Mouse (Mus musculus) kidney, adult 2 months (tissue): ENCODE results near the gene Tnpo2. TPM values are rescaled to one million over a fixed set of nuclear protein-coding genes. Genes with fewer than 3 reads are reported as not detected.

Experiments
- DNase-seq: peaks from one replicate; pipeline ENCODE4 v3.0.0; 2021
- H3K27ac ChIP-seq: fragments of 200-500 bp; 2 replicates; pipeline ENCODE4 v1.5.1; 2012; ENCODE audit warnings: low read depth, low read length, control low read depth, inconsistent platforms; ENCODE audit not compliant: insufficient read depth
- H3K27me3 ChIP-seq: fragments of 200-500 bp; replicated peaks from 2 replicates; pipeline ENCODE4 v1.6.1; 2012; ENCODE audit warnings: mild to moderate bottlenecking, moderate library complexity, low read length, inconsistent platforms; ENCODE audit not compliant: control insufficient read depth, insufficient read depth
- H3K36me3 ChIP-seq: fragments of 200-500 bp; 2 replicates; pipeline ENCODE4 v1.6.1; 2012; ENCODE audit warnings: mild to moderate bottlenecking, moderate library complexity, low read length, inconsistent platforms; ENCODE audit not compliant: control insufficient read depth, insufficient read depth
- H3K4me1 ChIP-seq: fragments of 200-500 bp; 2 replicates; pipeline ENCODE4 v1.6.1; 2011; ENCODE audit warnings: low read length; ENCODE audit not compliant: control insufficient read depth, insufficient read depth
- H3K4me3 ChIP-seq: fragments of 200-500 bp; 2 replicates; pipeline ENCODE4 v1.5.1; 2011; ENCODE audit warnings: mild to moderate bottlenecking, low read depth, low read length, control low read depth; ENCODE audit not compliant: insufficient read depth
- CTCF ChIP-seq: fragments of 200-500 bp; conservative IDR thresholded peaks from 2 replicates; pipeline ENCODE4 v1.5.1; 2011; ENCODE audit warnings: low read depth, mild to moderate bottlenecking, control low read depth, low read length, moderate library complexity, mixed read lengths; ENCODE audit not compliant: insufficient read depth, insufficient read length
- POLR2A ChIP-seq: fragments of 200-500 bp; IDR thresholded peaks from one replicate; pipeline ENCODE4 v1.6.1; 2011; ENCODE audit warnings: low read depth, low read length, control low read depth
- WGBS: fragments of 180-500 bp; shearing (Covaris S2); methylation state at CpG from one replicate; pipeline ENCODE4 v1.1.7; 2018; 5-methylcytosine and 5-hydroxymethylcytosine counted together
- polyA plus RNA-seq: library from polyadenylated mRNA; depleted of rRNA; stranded (reverse); fragments of >200 nt; gene quantifications from 2 replicates; pipeline ENCODE4 v1.2.3, GENCODE M21; 2012

The Tnpo2 gene
- polyA plus RNA-seq, 1 experiment = 36.1 TPM

DNA sequence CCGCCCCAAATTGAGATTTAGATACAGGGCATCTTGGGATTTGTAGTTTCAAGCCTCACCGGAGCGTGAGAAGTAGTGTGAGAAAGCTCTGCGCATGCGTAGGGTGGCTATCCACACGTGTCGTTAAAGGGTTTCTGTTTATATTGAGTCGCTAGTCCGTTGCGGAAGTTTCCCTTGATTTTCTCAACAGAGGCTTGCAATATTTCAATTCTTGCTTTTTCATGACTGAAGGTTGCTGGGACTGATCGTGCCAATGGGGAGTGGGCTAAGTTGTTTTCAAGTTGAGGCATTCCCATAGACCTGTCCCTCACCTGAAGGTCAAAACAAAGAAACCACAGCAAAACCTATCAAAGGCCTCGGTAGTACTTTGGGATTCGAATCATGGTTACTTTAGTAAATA, 2.0 kb upstream of the Tnpo2 start:
- H3K4me3 ChIP-seq = peak overlapping the region; percentile 50
- no peaks in the 10 kb centered on the region for H3K27me3 ChIP-seq
- 2% methylated on average over 13 of the region's 13 CpGs for WGBS
- no peaks in the 10 kb centered on the region; the same call in 1 of the 2 replicates for H3K36me3 ChIP-seq
- TF ChIP-seq POLR2A (no peak), CTCF (no peak)
- peak; percentile 85 for DNase-seq
- peaks cover 30% of the 10 kb centered on the region for H3K4me1 ChIP-seq
- H3K27ac ChIP-seq = peak overlapping the region; percentile 73

GRCm38 (mm10) chr8:85035165-85035727, 1.5 kb upstream of the Tnpo2 start:
- H3K4me3 ChIP-seq = peak overlapping the region; percentile 80
- H3K27ac ChIP-seq = peak overlapping the region; percentile 73
- no peak for TF ChIP-seq CTCF
- no peak for TF ChIP-seq POLR2A
- H3K36me3 ChIP-seq = no peaks in the 10 kb centered on the region; the same call in 1 of the 2 replicates
- no peak for DNase-seq
- WGBS = 6% methylated on average over 12 of the region's 12 CpGs
- H3K4me1 ChIP-seq = peaks cover 30% of the 10 kb centered on the region
- H3K27me3 ChIP-seq = no peaks in the 10 kb centered on the region

DNA sequence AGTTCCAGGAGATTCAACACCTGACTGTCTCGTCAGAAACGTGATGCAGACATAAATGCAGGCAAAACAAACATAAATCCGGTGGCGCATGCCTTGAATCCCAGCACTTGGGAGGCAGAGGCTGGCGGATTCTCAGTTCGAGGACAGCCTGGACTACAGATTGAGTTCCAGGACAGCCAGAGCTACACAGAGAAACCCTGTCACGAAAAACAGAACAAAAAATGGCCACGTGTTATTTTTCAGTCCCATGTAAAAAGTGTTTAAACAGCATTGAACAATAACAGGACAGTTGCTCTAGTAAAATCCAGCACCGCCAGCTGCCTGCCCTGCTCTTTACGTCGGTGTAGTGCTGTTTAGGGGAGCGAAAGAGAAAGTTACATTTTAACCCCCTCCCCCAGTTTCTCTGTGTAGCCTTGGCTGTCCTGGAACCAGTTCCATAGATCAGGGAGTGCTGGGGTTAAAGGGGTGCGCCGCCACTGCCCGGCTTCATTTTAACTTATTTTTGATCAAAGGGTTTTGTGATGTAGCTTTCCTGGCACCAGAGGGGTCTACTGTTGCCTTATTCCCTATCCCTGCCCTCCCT, 896 bp upstream of the Tnpo2 start:
- TF ChIP-seq CTCF = no peak
- TF ChIP-seq POLR2A = no peak
- Histone ChIP-seq H3K4me3 (peak overlapping the region; percentile 80), H3K27me3 (no peaks in the 10 kb centered on the region), H3K4me1 (peaks cover 30% of the 10 kb centered on the region), H3K27ac (peak overlapping the region; percentile 73; the same call in 1 of the 2 replicates), H3K36me3 (no peaks in the 10 kb centered on the region)
- DNase-seq = peak; percentile 48
- under 1% methylated on average over 15 of the region's 15 CpGs for WGBS

DNA sequence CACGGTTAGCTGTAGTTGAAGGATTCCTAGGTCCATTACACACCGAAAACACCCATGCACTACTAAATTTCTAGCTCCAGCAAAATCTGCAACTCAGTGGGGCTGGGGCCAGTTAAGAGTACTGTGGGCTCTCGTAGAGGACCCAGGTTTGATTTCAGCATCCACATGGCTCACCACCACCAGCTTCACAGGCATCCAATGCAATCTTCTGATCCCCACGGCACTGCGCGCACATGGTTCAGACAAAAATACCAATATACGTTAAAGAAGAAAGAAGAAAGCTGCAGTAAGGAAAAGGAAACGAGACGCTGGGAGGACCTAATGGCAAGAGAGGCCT, 366 bp upstream of the Tnpo2 start:
- under 1% methylated on average over 9 of the region's 9 CpGs for WGBS

DNA sequence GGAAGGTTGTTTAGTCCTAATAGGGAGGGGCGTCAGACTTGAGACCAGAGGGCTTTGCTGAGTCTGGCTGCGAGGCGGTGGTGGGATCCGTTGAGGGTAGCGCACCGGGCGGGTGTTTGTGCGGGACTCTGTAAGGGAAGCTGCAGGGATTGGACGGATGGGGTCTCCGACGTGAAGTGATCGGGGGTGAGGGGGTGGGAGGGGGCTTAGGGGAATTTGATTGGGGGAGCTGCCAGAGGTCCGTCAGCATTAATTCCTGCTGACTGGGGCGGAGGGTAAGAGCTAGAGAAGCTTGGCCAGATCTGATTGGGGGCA, 608 bp downstream of the Tnpo2 start:
- Histone ChIP-seq H3K27ac (peak overlapping the region; percentile 51), H3K27me3 (no peaks in the 10 kb centered on the region), H3K36me3 (no peaks in the 10 kb centered on the region), H3K4me3 (peak overlapping the region; percentile 97), H3K4me1 (peaks cover 23% of the 10 kb centered on the region)
- WGBS = under 1% methylated on average over 14 of the region's 14 CpGs
- TF ChIP-seq CTCF (no peak), POLR2A (no peak)
- no peak for DNase-seq

More for the DNA sequence above, 366 bp upstream of the Tnpo2 start:
- H3K27ac ChIP-seq = peak overlapping the region; percentile 73
- no peaks in the 10 kb centered on the region for H3K27me3 ChIP-seq
- H3K4me1 ChIP-seq = peaks cover 29% of the 10 kb centered on the region
- H3K4me3 ChIP-seq = peak overlapping the region; percentile 80
- TF ChIP-seq POLR2A (no peak), CTCF (no peak)
- no peaks in the 10 kb centered on the region for H3K36me3 ChIP-seq
- no peak for DNase-seq

DNA sequence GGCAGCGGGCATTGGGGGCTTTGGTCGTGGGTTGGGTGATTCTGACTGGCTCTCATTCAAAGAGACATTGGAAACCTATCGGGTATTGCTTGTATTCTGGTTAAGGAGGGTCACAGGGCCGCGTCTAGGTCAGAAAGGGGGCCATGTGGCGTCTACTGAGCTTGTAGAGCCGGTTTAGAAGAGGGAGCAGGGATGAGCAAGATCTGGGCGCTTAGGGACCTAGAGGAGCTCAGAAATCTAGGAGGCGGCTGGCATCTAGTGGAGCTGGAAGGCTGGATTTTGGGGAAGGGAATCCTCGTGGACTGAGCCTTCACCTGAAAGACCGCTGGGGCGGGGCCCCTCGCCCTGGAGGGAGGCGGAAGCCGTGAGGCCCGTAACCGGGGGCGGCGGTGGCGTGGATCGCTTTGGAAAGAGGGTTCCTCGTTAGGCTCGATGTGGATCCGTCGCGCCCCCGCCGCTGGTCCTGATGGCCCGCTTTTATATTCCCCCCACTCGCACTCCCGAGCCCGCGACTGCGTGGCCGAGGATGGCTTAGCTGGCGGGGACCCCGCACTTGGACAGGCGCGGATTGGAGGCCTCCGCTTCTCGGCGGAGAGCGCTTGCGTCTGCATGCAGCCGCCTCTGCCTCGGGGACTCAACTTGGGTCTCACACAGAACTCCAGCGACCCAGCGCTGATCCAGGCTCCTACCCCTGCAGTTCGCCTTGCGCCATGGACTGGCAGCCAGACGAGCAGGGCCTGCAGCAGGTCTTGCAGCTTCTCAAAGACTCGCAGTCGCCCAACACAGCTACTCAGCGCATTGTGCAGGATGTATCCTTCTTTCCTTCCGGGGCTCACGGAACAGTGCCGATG, 1.2 kb downstream of the Tnpo2 start:
- Histone ChIP-seq H3K36me3 (no peaks in the 10 kb centered on the region), H3K4me3 (peak overlapping the region; percentile 97), H3K27me3 (no peaks in the 10 kb centered on the region), H3K27ac (0 out of 2 replicates have a peak overlapping the region, but pooled peaks have one; percentile 5), H3K4me1 (peaks cover 19% of the 10 kb centered on the region)
- TF ChIP-seq CTCF (0 out of 2 replicates have a peak, but pooled peaks have one; percentile 20), POLR2A (no peak)
- under 1% methylated on average over 54 of the region's 57 CpGs for WGBS
- peak; percentile 38 for DNase-seq

DNA sequence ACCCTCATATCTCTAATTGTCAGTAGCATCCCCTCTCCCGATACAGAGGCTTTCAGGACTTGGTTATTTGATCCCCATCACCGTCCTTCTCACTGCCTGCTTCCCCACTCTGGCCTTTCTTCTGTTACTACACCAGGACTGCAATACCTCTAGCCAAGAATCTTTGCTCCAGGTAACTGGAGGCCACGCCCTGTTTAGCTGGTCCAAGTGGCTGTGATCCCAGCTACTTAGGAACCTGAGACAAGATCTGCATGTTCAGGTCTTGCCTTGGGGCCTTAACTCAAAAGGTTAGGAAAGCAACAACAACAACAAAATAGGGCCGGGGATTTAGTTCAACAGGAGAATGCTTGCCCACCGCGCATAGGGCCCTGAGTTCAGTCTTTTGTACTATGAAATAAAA, 6.9 kb downstream of the Tnpo2 start:
- 83% methylated on average over 6 of the region's 6 CpGs for WGBS
- Histone ChIP-seq H3K4me3 (no peak overlapping the region), H3K27me3 (no peaks in the 10 kb centered on the region), H3K4me1 (peaks cover under 1% of the 10 kb centered on the region; the same call in 1 of the 2 replicates), H3K27ac (no peak overlapping the region), H3K36me3 (no peaks in the 10 kb centered on the region)
- TF ChIP-seq CTCF = no peak
- TF ChIP-seq POLR2A = no peak
- DNase-seq = no peak
